Mouse (Mus musculus) fat pad, adult 2 months (tissue): Measurements from ENCODE around the gene Gria1.

Experiments
- DNase-seq: peaks from one replicate; pipeline ENCODE4 v3.0.0-alpha.2; 2011; ENCODE audit warnings: low read depth, low spot score; ENCODE audit errors: extremely low read depth

Gene Gria1

DNA sequence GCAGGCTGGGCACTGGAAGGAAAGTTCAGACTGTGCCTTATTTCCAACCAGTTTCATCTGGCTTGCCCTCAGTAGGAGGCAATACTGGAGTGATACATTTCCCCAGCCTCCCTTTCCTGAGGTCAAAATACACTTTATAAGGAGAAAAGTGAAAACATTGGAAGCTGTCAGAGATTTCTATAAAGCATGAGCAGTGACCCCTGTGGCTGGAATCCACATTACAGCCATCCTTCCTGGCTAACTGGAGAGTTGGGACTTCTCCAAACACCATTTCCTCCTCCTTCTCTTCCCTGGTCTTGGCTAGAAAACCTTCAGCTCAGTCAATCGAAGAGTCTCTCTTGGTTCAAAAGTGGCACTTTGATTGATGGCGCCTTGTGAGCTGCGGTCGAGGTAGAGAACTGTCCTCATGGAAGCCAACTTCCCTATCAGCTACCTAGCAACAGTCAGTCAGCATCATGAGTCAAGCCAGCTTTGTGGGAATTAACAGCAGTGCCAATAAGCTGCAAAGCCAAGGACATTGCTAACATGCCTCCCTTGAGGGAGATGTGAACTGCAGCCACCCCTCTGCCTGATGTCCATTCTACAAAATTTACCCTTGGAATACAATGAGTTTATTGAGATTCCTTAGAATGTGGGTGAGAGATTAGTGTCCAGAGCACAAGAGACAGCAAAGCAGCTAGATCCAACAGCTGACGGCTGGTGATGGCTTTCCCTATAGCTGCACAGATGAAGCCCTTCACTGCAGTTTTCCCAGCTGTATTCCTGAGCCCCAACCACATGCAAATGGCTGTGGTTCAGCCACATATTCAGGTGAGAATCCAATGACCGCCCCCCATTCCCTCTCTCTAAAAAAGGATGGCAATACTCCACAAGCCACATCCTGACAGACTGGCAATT is 40.7 kb downstream of the Gria1 start:
- no peak for DNase-seq

DNA sequence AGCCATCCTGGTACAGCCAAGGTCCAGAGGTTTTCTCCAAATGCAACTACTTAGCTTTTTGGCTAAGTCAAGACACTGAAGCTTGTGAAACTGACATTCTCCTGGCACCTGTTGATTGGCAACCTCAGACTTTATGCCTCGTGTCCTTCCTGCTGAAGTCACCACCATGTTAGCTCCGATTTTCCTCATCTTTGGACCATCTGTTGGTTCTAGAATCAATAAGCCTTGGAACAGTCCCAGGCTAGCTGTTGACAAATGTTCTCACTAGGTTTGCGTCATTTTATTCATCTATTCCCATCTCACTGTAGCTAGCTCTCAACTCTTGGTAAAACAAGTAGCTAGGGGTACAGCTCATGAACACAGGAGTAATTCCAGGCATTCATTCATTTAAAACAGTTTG is 51.3 kb downstream of the Gria1 start:
- no peak for DNase-seq

DNA sequence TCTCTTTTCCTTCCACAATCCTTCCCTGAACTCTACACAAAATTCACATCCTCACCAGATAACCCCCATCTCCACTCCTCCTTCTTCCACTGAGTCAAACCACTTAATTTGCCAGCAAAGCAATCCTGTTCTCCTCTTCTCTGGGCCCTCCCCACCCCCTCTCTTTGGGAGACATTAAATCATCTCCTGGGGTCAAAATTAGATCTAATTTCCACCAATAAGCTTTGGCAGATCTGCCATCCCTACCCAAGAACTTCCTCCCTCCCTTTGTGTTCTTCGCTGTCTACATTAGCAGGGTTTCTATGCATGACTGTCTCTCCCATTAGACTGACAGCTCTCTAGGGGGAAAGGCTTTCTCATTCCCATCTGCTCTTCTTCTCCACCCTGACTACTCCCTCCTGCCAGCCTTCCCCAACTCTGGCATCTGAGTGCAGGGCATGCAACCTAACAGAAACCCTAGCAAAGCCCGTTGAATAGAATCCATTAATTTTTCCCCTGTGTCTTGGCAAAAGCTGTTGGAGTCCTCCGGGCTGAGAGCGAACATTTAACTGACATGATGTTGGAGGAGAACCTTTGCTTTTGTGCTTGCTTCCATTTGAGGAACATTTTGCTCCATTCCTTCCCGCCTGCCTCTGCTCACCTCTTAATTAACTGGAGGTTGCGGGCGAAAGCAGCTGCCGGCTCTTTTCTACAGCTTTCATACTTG is 59.2 kb downstream of the Gria1 start:
- DNase-seq: no peak

DNA sequence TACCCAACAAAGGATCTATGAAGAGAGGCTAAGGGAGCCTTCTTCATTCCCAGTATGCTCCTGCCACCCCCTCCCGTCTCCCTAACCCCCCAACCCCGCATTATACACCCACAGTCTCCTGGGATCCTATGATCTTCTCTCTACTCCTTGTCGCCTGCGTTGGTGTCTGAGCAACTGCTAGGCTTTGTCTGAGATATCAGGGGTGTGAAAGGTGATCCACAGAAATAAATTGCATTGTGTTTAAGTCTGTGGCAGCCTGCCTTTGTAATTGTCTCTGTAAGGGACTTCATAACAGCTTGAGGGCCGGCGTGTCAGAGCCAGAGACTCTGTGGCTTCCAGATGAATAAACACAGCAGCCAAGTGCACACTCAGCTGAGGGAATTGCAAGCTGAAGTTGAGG is 61.0 kb downstream of the Gria1 start:
- DNase-seq: no peak

DNA sequence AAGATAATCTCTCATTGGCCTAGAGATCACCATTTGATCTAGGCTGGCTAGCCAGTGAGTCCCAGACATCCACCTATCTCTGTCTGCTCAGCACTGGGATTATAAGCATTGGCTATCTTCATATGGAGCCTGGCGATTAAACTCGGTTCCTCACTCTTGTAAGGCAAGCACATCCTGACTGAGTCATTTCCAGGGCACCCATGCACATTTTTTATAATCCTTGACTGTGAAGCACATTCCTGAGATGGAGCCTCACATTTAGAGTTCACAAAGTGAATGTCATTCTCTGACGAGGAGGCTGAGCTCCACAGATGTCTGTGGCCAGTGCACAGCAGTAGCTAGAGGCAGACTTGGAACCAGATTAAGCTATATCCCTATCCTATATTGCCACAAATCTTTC is 68.2 kb downstream of the Gria1 start:
- no peak for DNase-seq

DNA sequence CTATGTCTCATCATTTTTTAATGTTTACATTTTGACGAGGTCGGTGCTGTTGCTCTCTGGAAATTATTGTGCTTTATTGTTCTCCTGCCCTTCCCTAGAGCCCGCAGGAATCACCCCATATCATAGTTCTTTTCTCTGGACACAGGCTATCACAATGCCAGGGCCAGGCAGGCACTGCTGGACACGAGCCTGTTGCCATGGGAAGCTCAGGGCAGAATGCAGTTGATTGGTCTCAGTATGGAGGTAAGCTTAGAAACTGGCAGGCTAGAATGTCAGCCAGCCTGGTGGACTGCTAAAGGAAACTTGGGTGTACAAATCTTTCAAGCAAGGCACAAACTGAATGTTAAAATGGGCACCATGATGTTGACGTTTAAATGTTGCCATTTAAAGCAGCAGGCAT is 78.3 kb downstream of the Gria1 start:
- DNase-seq: no peak

DNA sequence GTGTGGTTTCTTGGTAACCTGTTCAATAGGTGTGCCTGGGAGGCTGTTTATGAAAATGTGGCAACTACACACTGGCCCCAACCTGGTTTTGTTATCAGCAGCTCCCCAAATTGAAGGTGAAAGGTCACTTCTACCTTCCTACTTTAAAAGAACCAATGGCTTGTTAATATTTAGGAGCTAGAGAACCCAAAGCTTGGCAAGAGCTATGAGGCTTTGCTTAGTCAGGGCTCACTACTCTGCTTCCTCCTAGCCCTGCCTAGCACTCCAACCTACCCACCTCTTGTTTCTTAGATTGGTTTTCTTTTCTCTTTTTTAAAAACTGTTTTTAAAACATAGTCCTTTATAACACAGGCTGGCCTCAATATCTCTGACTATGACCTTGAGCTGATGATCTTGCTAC is 79.5 kb downstream of the Gria1 start:
- DNase-seq: no peak

DNA sequence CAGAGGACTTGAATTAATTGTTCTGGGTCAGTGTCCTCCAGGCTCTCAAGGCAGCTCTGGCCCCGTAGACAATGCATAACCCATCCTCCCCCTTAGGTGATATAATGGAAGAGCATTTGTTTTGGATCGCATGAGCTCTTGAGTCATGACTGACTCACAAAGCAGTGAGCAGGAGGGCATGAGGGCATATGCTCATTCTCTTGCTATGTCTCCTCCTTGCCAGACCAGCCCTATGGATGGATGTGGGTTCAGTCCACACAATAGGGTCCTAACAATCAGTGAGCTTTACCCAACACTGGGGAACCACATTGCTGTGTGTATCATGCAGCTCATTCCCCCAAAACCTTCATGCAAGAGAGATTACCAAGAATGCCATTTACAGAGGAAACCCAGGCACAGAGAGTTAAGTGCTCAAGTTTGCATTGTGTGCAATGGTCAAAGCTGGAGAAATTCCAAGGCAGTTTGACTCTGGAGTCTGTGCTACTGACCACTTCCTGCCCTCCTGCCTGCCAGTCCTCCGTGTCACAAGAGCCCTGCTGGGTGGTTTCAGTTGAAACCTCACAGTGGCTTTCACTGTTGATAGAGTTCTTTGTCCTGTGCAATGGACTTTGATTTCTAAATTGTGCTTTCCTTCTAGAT is 80.2 kb downstream of the Gria1 start:
- no peak for DNase-seq

DNA sequence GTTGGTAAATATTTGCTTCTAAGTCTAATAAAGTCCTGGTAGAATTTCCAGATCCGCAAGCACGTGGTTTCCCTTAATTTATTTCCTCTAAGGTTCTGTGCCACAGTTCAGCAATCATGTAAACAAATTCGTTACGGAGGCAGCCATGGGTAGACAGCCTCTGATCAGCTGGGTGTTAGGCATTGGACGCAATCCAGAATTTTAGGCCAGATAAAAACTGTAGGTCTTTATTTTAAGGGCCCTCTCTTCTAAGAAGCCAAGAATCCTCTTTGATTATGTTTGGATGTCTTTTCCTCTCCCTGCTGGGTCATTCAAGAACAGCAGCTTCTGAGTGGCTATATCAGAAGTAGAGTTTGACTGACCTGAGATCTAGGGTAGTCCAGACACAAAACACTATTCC is 89.3 kb downstream of the Gria1 start:
- DNase-seq: no peak

DNA sequence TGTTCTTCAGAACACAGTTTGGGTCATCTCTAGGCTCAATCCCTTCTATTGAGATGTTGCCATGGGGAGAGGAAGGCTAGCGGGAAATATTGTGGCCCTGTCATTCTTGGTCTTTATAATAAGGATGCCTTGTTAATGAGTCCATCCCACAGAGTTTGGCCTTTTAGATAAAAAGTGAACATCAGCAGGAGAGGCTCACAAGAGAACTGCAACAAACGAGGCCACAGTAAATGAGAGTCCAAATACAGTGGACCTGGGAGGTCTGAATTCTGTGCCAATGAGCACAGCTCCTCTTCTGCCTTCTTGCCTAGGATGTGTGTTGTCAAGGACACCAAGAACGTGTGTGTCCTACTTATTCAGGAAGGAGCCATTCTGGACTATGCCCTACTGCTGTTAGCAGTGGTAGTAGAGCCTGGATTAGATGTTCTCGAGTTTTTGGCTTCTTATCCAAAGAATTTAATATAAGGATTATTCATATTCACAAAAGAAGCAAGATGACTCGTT is 92.6 kb downstream of the Gria1 start:
- DNase-seq: no peak

DNA sequence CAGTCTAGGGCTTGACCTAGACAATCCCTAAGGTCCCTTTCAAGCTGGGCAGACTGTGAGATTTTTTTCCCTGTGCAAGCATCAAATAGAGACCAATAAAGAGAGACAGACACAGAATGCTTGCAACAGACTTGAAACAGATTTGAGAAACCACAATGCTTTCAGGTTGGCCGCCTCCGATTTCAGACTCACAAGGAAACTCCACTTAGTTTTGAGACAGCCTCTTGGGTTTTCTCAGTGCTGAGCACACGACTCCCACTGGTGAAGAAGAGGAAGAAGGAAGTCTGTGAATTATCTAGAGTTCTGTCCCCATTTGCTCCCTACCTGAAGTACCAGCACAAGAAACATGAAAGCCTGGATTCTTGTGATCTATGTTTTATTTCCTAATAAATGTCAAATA is 94.5 kb downstream of the Gria1 start:
- no peak for DNase-seq

DNA sequence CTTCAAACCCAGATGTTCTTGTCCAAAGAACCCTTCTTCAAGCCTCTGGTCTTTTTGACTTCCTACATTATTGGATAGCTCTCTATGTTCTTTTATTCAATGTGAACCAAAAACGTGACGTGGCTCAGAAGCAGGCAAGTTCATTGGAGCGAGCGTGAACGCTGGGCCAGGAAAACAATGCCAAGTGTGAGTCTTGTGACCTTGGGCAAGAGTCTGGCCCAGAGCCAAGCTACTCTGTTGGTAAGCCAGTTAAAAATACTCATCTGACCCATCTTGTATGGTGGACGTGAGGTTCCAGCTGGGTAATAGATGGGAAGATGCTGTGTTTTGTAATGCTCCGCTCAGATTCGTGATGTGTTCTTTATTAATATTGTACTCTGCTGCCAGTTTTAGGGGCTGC is 101.2 kb downstream of the Gria1 start:
- no peak for DNase-seq

DNA sequence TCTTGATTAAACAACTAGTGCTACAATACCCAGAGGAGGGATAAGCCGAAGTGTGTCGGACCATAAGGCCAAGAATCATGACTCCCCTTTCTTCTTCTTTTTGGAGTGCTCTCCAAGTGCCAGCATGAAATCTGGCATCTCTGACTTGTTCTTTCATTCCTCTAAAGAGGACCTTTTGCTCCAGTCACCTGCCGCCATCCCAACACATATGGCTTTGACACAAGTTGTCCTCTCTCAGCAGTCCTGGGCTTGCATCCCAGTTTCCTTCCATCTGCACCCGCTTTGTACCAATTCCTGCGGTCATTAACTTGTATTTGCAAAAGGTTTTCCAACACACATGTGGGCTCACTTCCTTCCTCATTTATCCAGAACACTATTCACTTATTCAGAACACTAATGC is 103.2 kb downstream of the Gria1 start:
- DNase-seq: no peak

DNA sequence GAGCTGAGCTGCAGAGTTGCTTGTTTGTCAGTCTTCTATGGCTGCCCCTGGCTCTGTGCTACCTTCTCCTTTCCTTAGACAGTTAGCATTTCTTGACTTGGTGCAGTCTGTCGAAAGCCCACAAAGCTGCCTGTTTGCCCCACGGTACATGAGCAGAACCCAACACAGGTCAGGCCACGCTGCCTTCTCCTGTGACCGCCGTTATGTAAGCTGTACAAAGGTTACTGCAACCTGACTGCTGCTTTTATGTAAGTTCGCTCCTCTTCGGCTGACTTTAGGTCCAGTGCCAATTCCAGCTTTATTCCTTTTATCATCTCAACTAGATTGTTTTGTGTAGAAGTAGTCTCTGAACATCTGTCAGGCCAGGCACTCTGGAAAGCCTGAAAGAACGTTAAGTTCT is 115.9 kb downstream of the Gria1 start:
- no peak for DNase-seq

DNA sequence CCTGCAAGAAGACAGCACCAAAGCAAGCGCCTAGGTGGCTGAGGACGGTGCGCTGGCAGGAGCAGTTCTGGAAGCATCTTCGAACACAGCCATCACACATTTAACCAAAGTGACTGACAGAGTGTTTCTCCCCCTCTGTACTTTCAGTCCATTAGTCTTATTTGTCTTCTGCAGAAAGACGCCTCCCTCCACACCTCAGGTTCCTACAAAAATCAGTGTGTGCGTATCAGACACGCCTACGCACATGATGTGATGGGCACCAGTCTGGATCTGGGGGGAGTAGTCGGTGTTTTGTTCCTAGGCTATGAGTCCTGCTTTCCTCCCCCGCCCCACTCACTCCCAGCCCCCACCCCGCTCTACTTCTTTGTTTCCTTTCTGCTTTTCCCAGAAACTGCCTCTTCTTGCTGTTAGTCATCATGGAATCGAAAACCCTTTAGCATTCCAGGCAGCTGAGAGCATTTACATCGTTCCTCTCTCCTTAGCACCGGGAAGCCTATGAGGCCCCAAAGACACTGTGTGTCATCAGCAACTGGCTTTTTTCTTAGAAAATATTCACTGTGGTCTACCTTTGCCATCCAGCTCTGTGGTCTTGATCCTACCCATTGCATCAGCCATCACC is 129.1 kb downstream of the Gria1 start:
- no peak for DNase-seq

DNA sequence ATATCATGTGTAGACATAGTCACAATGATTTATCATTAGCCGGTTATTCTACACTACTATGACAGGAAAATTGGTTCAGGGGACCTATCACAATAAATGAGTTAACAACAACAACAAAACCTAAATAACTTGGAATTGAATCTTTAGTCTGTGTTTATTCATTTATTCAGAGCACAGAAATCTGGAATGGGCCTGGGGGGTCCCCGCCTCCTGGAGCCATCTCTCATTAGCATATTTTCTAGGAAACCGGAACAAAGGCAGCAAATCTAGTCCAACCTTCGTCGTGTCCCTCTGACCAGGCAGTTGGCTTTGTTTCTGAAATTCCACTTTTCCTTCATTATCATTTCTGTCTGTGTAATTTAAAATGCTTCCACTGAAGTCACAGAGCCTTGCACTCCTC is 132.5 kb downstream of the Gria1 start:
- no peak for DNase-seq

DNA sequence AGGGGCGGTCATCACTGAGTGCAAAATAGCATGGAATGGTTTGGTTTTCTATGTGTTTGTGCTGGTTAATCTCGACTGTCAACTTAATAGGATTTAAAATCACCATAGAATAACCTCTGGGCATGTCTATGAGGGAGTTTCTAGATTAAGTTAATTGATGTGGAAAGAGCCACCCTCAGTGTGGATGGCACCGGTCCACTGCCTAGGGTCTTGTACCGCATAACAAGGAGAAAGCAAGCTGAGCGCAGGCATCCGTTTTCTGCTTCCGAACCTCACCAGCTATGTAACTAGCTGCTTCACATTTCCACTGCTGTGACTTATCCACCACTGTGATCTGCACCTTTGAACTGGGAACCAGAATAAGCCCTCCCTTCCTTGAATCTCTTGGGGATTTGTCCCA is 134.0 kb downstream of the Gria1 start:
- no peak for DNase-seq

DNA sequence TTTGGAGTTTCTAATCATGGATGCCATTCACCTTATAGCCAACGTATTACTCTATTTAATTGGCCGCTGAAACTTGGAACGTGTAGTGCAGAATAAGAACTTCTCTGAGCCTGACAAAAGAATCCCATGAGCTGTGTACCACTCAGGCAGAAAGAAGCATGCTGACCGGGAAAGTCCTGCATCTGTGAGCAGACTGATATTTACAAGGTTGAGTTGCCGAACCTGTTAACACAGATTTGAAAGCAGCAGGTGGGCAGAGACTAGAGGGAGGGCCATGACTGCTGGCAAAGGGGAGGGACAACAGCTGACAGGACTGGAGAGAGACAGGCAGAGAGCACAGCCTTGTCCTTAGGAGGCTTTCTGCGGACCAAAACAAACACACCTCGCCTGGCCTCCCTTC is 134.5 kb downstream of the Gria1 start:
- no peak for DNase-seq

DNA sequence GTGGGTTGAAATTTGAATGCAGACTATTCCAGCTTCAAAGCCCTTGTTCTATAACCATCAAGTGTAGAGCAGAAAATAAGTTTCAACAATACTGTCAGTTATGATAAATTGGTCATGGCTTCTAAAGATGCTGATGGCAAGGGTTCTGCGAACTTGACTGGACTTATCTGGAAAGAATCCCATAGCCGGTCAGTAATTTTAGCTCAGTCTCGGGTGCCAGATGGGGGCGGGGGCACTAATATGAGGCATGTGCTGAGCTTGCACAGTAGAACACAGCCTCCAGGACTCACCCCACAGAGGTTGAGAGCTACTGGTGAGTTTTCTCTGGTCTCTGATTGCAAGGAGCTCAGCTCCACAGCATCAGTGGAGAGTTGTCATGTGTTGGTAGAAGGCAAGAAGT is 140.5 kb downstream of the Gria1 start:
- no peak for DNase-seq

DNA sequence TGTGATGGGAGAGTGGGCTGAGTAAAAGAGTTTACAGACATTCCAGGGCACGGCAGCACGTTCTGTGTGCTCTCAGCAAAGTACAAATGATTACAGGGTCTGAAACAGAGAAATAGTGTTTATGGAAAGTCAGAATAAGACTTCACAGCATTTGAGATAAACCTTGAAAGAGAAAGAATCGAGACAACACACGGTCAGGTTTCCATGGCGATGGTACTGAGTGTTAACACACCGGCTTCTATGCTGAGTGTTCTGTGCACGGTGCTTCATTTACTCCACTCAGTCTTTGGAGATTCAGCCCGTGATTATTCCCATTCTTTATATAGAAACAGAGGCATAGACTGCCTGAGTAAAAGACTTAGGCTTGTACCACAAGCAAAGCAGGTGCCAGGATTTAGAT is 143.8 kb downstream of the Gria1 start:
- no peak for DNase-seq

DNA sequence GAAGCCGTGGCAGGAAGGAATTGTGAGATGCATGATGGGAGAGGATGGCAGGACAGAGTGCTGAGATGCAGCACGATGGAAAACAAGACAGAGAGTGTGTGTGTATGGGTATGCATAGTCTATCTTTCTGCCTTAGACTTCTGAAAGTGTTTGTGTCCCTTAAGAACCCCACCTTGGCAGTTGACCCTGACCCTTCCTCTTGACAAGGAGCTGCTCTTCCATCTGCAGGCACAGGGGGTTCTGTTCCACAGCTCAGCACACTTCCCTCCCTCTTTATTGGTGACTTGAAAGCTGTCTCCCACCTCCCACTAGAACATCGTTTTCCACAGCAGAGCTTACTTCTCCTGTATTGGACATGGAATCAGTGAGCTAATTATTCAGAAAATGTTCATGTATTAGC is 148.2 kb downstream of the Gria1 start:
- no peak for DNase-seq
